In the genomic region with DNA sequence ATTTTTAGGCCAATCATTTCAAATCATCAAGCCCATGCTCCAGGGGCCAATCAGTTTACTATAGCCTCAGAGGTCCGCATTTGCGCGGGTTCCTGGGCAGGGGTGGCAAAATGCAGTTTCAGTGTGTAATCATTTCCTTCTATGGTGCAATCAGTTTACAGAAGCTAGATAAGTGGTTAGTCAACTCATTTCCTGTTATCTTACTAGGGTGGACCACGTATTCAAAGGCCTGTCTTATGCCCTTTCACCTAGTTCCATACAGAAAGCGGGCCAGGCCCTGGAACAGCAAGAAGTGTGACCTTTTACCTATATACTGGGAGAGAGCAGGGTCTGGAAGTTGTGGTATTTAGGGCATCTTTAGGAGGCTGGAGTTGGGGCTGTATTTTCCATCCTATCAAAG, we compare ENCODE assay signal across 25 mouse cellular contexts.
DNase-seq lines count a peak whose midpoint lies in the region; ATAC-seq and TF ChIP-seq lines count a peak whose summit lies in the region.
"Had no signal": no experiment of that assay in that cellular context is flagged by ENCODE, and none has a peak within 500 bp of the region (broad histone marks: within the 10 kb centered on the region; RNA-seq: fewer than 3 reads in every experiment).

No protein-coding gene starts in this region.

- WGBS in stomach, postnatal 0 days: 72% methylated on average over 5 of the region's 5 CpGs
- 52% methylated on average over 5 of the region's 5 CpGs for WGBS in liver, embryonic 11.5 days
- WGBS in lung, postnatal 0 days: 62% methylated on average over 5 of the region's 5 CpGs

- ATAC-seq in stomach, postnatal 0 days (ENCODE audit: low FRiP score, low TSS enrichment): peak; percentile 77; the same call in 1 of the 2 replicates
- no peak for ATAC-seq in liver, embryonic 11.5 days (replicated peaks; ENCODE audit: low FRiP score)
- ATAC-seq in lung, postnatal 0 days: no peak
- ATAC-seq: forebrain, embryonic 14.5 days; forebrain, embryonic 16.5 days had no signal

- no peak overlapping the region for H3K4me3 ChIP-seq in stomach, postnatal 0 days (ENCODE audit: low read depth, low read length)
- no peak overlapping the region for H3K4me3 ChIP-seq in liver, embryonic 11.5 days (ENCODE audit: low read depth, low read length)
- no peak overlapping the region for H3K4me3 ChIP-seq in lung, postnatal 0 days (ENCODE audit: low read depth, low read length)
- H3K4me3 ChIP-seq: embryonic facial prominence, embryonic 13.5 days; embryonic facial prominence, embryonic 15.5 days; erythroblast, embryonic 14.5 days; forebrain, embryonic 10.5 days; forebrain, embryonic 12.5 days had no signal

- no peak overlapping the region for H3K27ac ChIP-seq in stomach, postnatal 0 days (replicated peaks)
- H3K27ac ChIP-seq in liver, embryonic 11.5 days (ENCODE audit: low read depth, low read length): no peak overlapping the region
- H3K27ac ChIP-seq in lung, postnatal 0 days (ENCODE audit: low read length): no peak overlapping the region
- H3K27ac ChIP-seq: embryonic facial prominence, embryonic 13.5 days; embryonic facial prominence, embryonic 15.5 days; forebrain, embryonic 10.5 days; forebrain, embryonic 12.5 days had no signal

- H3K4me2 ChIP-seq in stomach, postnatal 0 days (replicated peaks; ENCODE audit: low read depth): no peak overlapping the region
- H3K4me2 ChIP-seq in liver, embryonic 11.5 days: no peak overlapping the region
- H3K4me2 ChIP-seq in lung, postnatal 0 days (replicated peaks; ENCODE audit: low read depth, low read length): no peak overlapping the region
- H3K4me2 ChIP-seq: embryonic facial prominence, embryonic 13.5 days; embryonic facial prominence, embryonic 15.5 days; forebrain, embryonic 12.5 days had no signal

- DNase-seq in 3T3-L1 (ENCODE audit: low read depth, low spot score) (peak; percentile 38), 416B (ENCODE audit: low read depth) (peak; percentile 73), ZHBTc4 (ENCODE audit: low read depth, low spot score) (peak; percentile 17)
- DNase-seq in stomach, postnatal 0 days (ENCODE audit: low spot score): no peak
- DNase-seq in liver, embryonic 11.5 days (ENCODE audit: low spot score): no peak
- no peak for DNase-seq in lung, postnatal 0 days (ENCODE audit: low spot score)
- DNase-seq in ovary, postnatal 14 days (ENCODE audit: low spot score): no peak
- no peak for DNase-seq in left cerebral cortex, adult 9 months (ENCODE audit: low spot score in 2 of 2)
- DNase-seq: adrenal gland, adult 2 months; adrenal gland, postnatal 10 days; adrenal gland, postnatal 25 days; cerebellum, adult 11 months; cerebellum, adult 18-20 months; cerebellum, adult 8-10 months; cerebellum, adult 9-11 months; cerebellum, postnatal 14 days; cerebellum, postnatal 36 days; embryo, embryonic 11 days had no signal

- H3K9me3 ChIP-seq in stomach, postnatal 0 days (ENCODE audit: control insufficient read depth, low read length): no peaks in the 10 kb centered on the region
- peaks cover 4% of the 10 kb centered on the region; the same call in 1 of the 2 replicates for H3K9me3 ChIP-seq in liver, embryonic 11.5 days (ENCODE audit: control insufficient read depth, low read length)
- no peaks in the 10 kb centered on the region for H3K9me3 ChIP-seq in lung, postnatal 0 days (ENCODE audit: low read length)
- H3K9me3 ChIP-seq: embryonic facial prominence, embryonic 15.5 days had no signal

- no peak for TF ChIP-seq CTCF in stomach, postnatal 0 days (IDR thresholded peaks at IDR 0.05; ENCODE audit: low read depth)
- TF ChIP-seq CTCF in lung, postnatal 0 days (IDR thresholded peaks at IDR 0.05): no peak

- H3K27me3 ChIP-seq in stomach, postnatal 0 days (ENCODE audit: control insufficient read depth, insufficient read depth, low read length): no peaks in the 10 kb centered on the region
- no peaks in the 10 kb centered on the region for H3K27me3 ChIP-seq in liver, embryonic 11.5 days (replicated peaks; ENCODE audit: control insufficient read depth, insufficient read depth, low read length)
- H3K27me3 ChIP-seq in lung, postnatal 0 days (replicated peaks; ENCODE audit: insufficient read depth, low read length): no peaks in the 10 kb centered on the region
- H3K27me3 ChIP-seq: embryonic facial prominence, embryonic 13.5 days; embryonic facial prominence, embryonic 15.5 days; forebrain, embryonic 12.5 days had no signal

- H3K36me3 ChIP-seq in stomach, postnatal 0 days (ENCODE audit: control insufficient read depth, insufficient read depth, low read length): no peaks in the 10 kb centered on the region
- no peaks in the 10 kb centered on the region; the same call in 1 of the 2 replicates for H3K36me3 ChIP-seq in liver, embryonic 11.5 days (ENCODE audit: control insufficient read depth, insufficient read depth, low read length)
- H3K36me3 ChIP-seq in lung, postnatal 0 days (ENCODE audit: insufficient read depth, low read length): no peaks in the 10 kb centered on the region
- H3K36me3 ChIP-seq: embryonic facial prominence, embryonic 13.5 days; embryonic facial prominence, embryonic 15.5 days; forebrain, embryonic 10.5 days; forebrain, embryonic 12.5 days had no signal

- H3K9ac ChIP-seq in stomach, postnatal 0 days (ENCODE audit: low read length): no peak overlapping the region
- H3K9ac ChIP-seq in liver, embryonic 11.5 days (ENCODE audit: low read depth, low read length): no peak overlapping the region
- H3K9ac ChIP-seq in lung, postnatal 0 days (replicated peaks; ENCODE audit: low read depth): no peak overlapping the region
- H3K9ac ChIP-seq: embryonic facial prominence, embryonic 13.5 days; embryonic facial prominence, embryonic 15.5 days; forebrain, embryonic 12.5 days had no signal

- H3K4me1 ChIP-seq in stomach, postnatal 0 days (replicated peaks; ENCODE audit: control insufficient read depth, insufficient read depth): no peaks in the 10 kb centered on the region
- no peaks in the 10 kb centered on the region for H3K4me1 ChIP-seq in liver, embryonic 11.5 days (replicated peaks; ENCODE audit: control insufficient read depth, insufficient read depth, low read length)
- H3K4me1 ChIP-seq in lung, postnatal 0 days (ENCODE audit: insufficient read depth, low read depth, low read length): no peaks in the 10 kb centered on the region
- H3K4me1 ChIP-seq: embryonic facial prominence, embryonic 13.5 days; embryonic facial prominence, embryonic 15.5 days; forebrain, embryonic 10.5 days; forebrain, embryonic 12.5 days had no signal

- TF ChIP-seq EP300 in stomach, postnatal 0 days (optimal IDR thresholded peaks at IDR 0.05): no peak
- TF ChIP-seq EP300 in lung, postnatal 0 days (IDR thresholded peaks at IDR 0.05): no peak

Comparison
In these comparisons a context has a peak if more than half of its experiments do, and no peak if none do; other contexts are left out.
1. DNase-seq: peak in 3T3-L1 (single experiment), 416B (single experiment) and ZHBTc4 (single experiment); none in stomach, postnatal 0 days (single experiment), liver, embryonic 11.5 days (single experiment), lung, postnatal 0 days (single experiment), ovary, postnatal 14 days (single experiment) and left cerebral cortex, adult 9 months (0 of 2).